Mouse (Mus musculus) layer of hippocampus, postnatal 10 days (tissue): ENCODE measurements at regions not wholly inside any gene's neighbourhood (a gene's known extent, or its start where the extent isn't known, plus 50 kb on each side); places are given as distances from the start of the nearest gene placed in this dataset.
"Not testable (repeated sequence)": the region's sequence is repeated elsewhere in the genome, so short reads cannot be mapped to it uniquely, and the experiment has no call there.

Source experiments
- DNase-seq, 2 experiments: peaks; one replicate each; pipeline ENCODE4 v3.0.0; 2021; ENCODE audit warnings: low spot score in 2 of 2

DNA sequence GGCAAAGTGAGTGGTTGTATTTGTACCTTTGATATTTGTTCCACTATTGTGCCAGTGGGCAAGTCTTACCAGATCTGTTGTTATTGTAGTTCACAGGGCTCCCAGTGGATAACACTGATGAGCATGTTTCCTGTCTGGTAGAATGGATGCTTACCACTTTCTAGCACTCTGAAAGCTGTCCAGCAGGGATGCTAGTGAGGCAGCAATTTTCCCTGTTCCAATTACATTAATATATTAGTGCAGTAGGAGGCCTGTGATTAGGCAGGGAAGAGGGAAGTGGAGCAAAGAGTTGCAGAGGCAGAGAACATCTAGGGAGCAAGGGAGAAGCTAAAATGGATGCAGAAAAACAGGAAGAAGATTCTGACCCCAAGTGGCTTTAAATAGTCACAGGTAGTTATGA is 348.0 kb downstream of the Adam29 start:
- DNase-seq: peak in 1 of 2 experiments; percentile 31

DNA sequence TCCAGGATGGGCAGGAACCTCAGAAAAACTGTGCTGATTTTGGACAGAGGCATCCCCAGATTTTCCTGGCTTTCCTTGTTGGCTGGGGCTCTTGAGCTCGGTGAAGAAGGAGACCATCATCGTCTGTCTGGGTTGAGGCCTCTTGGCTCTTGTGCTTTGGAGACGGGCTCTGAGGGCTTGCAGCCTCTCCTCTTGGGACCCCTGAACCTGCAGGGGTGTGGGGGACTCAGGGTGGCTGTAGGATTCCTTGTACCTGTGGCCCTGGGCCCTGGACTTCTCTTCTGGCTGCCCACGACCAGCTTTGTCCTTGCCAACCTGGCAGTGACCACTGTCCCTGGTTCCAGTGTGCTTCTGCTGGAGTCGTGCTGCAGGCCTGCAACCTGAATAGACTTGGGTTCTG is 367.9 kb downstream of the Adam29 start:
- DNase-seq: no peak

DNA sequence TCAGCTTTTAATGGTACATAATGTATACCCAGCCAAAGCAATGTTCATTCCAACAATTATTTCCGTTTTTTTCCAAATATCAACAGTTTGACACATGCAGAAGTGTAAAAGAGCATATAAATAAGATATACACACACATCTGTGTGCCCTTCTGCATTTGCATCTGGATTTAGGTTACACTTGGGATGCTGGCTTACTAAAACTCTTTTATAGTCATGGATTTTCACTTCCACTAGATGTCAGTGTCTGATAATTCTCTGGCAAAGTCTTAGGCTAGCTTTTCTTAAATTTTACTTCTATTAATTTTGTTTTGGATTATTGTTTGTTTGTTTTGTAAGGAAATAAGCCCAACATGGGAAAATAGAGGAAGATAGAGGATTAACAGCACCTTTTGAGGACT is 377.4 kb downstream of the Adam29 start:
- not testable (repeated sequence) for DNase-seq

DNA sequence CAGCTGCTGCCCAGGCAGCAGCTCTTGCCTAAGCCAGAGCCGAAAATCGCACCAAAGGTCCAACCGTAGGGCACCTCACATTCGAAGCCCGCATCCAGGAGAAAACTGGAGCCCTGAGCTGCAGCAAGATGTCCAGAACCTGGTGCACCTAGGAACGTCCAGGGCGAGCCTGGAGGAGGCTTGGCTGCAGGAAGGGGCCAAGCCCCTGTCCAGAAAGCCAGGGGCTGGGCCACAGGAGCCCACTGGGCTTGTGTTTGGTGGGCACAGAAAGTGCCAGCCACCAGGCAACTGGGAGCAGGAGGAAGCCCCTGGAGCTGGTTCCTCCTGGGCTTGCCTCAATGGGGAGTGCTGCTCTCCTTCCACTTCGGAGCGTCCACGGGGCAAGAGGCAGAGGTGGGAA is 387.6 kb downstream of the Adam29 start:
- DNase-seq: peak in 1 of 2 experiments; percentile 21

DNA sequence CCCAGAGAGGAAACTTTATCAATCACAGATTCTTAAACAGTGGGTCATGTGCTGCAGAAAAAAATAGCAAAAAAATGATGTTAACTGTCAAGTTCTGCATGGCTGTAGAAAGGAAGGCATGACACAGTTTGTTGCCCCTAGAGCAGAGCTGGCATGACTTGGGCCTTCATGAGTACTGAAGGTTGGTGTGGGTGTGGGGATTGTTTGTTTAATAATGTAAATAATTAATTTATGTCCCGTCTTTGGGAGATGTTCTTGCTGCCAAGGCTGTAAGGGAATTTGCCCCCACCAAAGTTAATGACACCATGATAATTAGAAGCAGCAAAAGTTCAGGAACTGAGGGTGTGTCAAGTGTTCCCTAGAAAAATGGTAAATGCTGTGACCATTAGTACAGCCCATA is 429.4 kb downstream of the Adam29 start:
- DNase-seq: no peak

DNA sequence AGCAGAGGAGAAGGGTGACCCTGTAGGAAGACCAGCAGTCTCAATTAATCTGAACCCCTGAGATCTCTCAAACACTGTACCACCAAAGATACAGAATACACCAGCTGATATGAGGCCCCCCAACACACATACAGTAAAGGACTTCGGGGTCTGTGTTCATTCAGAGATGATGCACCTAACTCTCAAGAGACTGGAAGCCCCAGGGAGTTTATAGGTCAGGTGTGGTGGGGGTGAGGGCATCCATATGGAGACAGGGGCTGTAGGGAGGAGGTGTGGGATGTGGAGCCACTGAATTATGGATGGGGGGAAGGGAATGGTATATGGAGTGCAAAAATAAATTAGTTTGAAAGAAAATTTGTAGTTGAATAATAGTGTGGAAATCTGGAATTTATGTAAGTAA is 429.8 kb downstream of the Adam29 start:
- no peak for DNase-seq

DNA sequence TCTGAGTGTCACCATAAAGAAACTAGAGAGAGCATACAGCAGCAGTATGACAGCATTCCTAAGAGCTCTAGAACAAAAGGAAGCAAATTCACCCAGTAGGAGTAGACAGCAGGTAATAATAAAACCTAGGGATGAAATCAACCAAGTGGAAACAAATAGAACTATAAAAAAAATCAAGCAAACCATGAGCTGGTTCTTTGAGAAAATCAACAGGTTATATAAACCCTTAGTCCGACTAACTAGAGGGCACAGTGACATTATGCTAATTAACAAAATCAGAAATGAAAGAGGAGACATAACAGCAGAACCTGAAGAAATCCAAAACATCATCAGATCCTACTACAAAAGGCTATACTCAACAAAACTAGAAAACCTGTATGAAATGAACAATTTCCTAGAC is 434.4 kb downstream of the Adam29 start:
- no peak for DNase-seq

DNA sequence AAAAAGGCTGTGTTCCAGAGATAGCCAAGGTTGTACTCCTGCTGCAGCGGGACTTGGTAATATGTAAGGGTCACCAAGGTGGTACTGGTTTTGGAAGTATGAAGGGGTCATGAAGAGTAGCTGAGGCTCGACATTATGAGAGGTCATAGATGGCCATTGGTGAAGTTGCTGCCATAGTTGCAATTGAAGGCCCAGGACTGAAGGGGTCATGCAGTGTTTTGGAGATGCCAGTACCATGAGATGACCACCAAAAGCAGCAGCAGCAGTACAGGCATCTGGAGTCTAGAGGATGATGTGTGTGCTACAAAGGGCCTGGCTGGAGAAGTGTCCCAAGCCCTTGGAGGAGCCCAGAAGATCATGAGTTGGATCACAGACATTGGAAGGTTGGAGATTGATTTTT is 440.0 kb downstream of the Adam29 start:
- DNase-seq: not testable (repeated sequence)

DNA sequence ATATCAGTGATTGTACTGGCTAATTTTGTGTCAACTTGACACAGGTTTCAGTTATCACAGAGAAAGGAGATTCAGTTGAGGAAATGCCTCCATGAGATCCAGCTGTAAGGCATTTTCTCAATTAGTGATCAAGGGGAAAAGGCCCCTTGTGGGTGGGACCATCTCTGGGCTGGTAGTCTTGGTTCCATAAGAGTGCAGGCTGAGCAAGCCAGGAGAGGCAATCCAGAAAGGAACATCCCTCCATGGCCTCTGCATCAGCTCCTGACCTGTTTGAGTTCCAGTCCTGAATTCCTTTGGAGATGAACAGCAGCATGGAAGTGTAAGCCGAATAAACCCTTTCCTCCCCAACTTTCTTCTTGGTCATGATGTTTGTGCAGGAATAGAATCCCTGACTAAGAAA is 440.8 kb downstream of the Adam29 start:
- not testable (repeated sequence) for DNase-seq

DNA sequence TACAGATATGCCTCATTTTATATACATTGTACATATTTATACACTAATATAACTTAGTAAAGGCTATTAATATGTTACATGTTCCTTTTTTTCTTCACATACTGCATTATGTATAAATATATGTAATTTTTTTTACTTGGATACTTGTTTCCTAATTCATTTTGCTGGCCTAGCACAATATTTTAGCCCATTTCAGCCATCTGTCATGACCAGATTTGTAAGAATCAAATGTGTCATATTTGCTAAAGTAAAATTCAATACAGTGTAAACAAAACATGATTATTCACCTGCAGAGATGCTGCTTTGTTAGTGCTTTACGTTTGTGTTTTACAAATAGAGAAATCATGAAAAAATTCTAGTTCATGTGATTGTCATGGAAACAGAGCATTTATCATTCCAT is 441.3 kb downstream of the Adam29 start:
- DNase-seq: no peak

DNA sequence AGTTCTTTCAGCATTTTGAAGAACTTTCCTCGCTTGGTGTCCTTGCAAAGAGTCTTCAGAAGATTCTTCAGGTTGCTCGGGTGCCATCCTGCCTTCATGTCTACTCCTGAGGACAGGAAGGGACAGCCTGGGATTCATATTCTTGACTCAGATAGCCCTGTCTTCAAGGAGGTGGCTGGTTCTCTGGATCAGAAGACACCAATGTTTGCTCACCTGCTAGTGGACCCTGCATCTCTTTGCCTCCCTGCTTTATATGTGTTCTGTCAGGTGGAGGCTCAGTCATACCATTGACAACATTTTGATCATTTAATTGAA is 441.9 kb downstream of the Adam29 start:
- DNase-seq: no peak

DNA sequence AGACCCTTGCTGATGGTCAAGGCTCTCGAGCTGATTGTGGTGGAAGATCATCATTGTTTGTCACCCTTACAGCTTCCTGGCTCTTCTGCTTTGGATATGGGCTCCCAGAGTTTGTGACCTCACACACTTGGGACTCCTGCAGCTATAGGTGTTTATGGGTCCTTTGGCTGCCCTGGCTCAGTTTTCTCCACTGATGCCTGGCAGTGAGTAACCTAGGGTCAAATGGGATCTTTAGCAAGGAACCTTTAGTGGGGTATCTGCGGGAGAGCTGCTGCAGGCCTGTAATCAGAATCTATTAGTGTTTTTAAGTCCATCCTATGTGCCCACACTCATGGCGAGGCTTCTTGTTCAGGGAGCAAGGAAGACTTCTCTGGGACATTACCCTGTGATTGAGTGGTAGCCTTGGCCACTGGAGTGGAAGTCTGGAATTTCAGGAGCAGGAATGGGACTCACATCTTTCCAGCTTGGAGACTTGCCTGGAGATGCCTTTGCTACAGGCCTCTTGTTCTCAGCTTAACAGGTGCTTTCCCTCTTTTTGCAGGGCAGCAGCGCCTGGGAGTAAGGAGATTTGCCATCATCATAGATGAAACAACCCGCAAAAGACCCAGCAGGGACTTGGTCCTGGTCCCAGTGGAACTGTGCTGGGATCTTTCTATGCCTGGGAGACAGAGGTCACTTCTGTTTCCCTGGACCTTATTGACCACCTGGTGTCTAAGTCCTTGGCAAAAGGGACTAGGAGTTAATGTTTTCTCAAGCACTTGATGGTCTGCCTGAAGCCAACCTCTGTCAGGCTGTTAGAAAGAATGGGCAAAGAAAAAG is 442.5 kb downstream of the Adam29 start:
- DNase-seq: no peak

DNA sequence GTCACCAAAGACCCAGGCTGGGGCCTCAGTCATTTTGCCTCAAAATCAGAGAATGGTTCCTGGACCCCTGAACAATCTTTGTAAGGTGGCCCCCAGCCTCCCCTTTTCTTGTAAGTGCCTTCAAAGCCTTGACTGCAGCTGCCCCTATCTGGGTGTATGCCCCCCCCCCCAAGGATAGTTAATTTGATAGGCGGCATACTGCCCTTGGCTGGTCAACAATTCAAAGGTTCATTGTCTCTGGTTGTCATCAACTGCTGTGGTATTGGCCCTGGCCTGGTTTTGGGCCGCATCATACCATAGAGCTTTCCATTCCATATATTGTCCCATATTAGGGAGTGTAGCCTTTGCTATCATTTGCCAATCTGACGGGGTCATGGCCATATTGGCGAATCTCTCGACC is 446.0 kb downstream of the Adam29 start:
- not testable (repeated sequence) for DNase-seq

DNA sequence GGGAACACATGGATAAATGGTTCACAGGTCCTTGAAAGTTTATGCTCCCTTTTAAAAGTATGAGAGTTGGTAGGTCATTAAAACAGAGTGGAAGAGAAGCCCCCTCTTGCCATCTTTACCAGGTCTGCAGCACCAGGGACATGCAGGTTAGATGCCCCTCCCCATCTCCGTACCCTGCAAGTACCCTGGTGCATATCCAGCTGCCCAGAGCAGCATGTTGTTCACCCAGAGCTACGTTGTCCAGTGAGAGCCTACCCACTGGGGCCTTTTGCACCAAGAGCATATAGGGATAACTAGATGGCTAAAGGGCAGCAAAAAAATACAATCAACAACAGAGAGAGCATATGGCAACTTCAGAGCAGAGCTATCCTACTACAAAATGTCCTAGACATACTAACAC is 449.3 kb downstream of the Adam29 start:
- DNase-seq: no peak
